Mouse (Mus musculus) thymus, postnatal 0 days (tissue): ENCODE results near the gene Tmem129. TPM values are rescaled to one million over a fixed set of nuclear protein-coding genes. Genes with fewer than 3 reads are reported as not detected.

Experiments
- polyA plus RNA-seq: library from polyadenylated mRNA; unstranded; fragments of >200 nt; fragmentation: Nextera tagmentation; extraction: Ambion mirVana; gene quantifications from 2 replicates; pipeline ENCODE4 v1.2.1, GENCODE M21; 2015

Tmem129 gene
- polyA plus RNA-seq, 1 experiment from 2014 or later: 30.8 TPM

Other genes starting within 250 kb of the Tmem129 start
- not detected in 2 replicates for gene Nkx1-1, start 224.4 kb downstream of the Tmem129 start, polyA plus RNA-seq
- 72.6 and 78.5 TPM in 2 replicates for gene Fam53a, start 28.8 kb downstream of the Tmem129 start, polyA plus RNA-seq
- gene Gm9903, start 28.5 kb downstream of the Tmem129 start, polyA plus RNA-seq: 0.44 and 0.60 TPM in 2 replicates
- 353 and 376 TPM in 2 replicates for gene Slbp, start 5.8 kb downstream of the Tmem129 start, polyA plus RNA-seq
- 195 and 217 TPM in 2 replicates for gene Tacc3, start 288 bp downstream of the Tmem129 start, polyA plus RNA-seq
- 0.67 and 0.73 TPM in 2 replicates for gene Fgfr3, start 63.3 kb upstream of the Tmem129 start, polyA plus RNA-seq
- 51.8 and 52.5 TPM in 2 replicates for gene Letm1, start 124.4 kb upstream of the Tmem129 start, polyA plus RNA-seq
- 46.6 and 51.5 TPM in 2 replicates for gene Nsd2, start 162.3 kb upstream of the Tmem129 start, polyA plus RNA-seq